Mouse (Mus musculus) kidney, embryonic 14.5 days (tissue): ENCODE data around the gene Slc4a3. TPM values are rescaled to one million over a fixed set of nuclear protein-coding genes. Genes with fewer than 3 reads are reported as not detected.

ENCODE experiments used
- ATAC-seq: fragments of 200-750 bp; cut with Nextera tagmentation; 2 replicates; pipeline ENCODE4 v1.8.0; 2017; ENCODE audit warnings: moderate number of reproducible peaks, mild to moderate bottlenecking, moderate TSS enrichment, moderate library complexity; ENCODE audit not compliant: low FRiP score, low TSS enrichment
- H3K27ac ChIP-seq: fragments of 300-500 bp; sonication (generic); 2 replicates; pipeline ENCODE4 v1.5.1; 2014; ENCODE audit warnings: low read depth, mild to moderate bottlenecking, low read length, moderate library complexity, mixed read lengths
- H3K27me3 ChIP-seq: fragments of 300-500 bp; sonication (generic); 2 replicates; pipeline ENCODE4 v1.6.1; 2014; ENCODE audit warnings: mild to moderate bottlenecking, low read length; ENCODE audit not compliant: control insufficient read depth, insufficient read depth
- H3K36me3 ChIP-seq: fragments of 300-500 bp; sonication (generic); 2 replicates; pipeline ENCODE4 v1.6.1; 2014; ENCODE audit warnings: low read length, mixed read lengths; ENCODE audit not compliant: control insufficient read depth, insufficient read depth
- H3K4me1 ChIP-seq: fragments of 300-500 bp; sonication (generic); 2 replicates; pipeline ENCODE4 v1.6.1; 2014; ENCODE audit warnings: low read length, mixed read lengths; ENCODE audit not compliant: control insufficient read depth, insufficient read depth
- H3K4me2 ChIP-seq: fragments of 300-500 bp; sonication (generic); replicated peaks from 2 replicates; pipeline ENCODE4 v1.6.1; 2014; ENCODE audit warnings: low read depth, mild to moderate bottlenecking, low read length
- H3K4me3 ChIP-seq: fragments of 300-500 bp; sonication (generic); 2 replicates; pipeline ENCODE4 v1.5.1; 2014; ENCODE audit warnings: mild to moderate bottlenecking, low read length
- H3K9ac ChIP-seq: fragments of 300-500 bp; sonication (generic); 2 replicates; pipeline ENCODE4 v1.6.1; 2014; ENCODE audit warnings: low read depth, mild to moderate bottlenecking, low read length, moderate library complexity
- H3K9me3 ChIP-seq: fragments of 300-500 bp; sonication (generic); 2 replicates; pipeline ENCODE4 v1.6.1; 2016; ENCODE audit warnings: low read length; ENCODE audit not compliant: control insufficient read depth
- WGBS: fragments of 180-500 bp; shearing (Covaris S2); extraction: QIAGEN DNeasy Blood & Tissue Kit; methylation state at CpG from one replicate; pipeline ENCODE4 v1.1.7; 2014; 5-methylcytosine and 5-hydroxymethylcytosine counted together
- polyA plus RNA-seq: library from polyadenylated mRNA; unstranded; fragments of >200 nt; fragmentation: Nextera tagmentation; extraction: Ambion mirVana; gene quantifications from 2 replicates; pipeline ENCODE4 v1.2.1, GENCODE M21; 2014

Slc4a3 gene
- polyA plus RNA-seq, 1 experiment from 2014 or later: 18.8 TPM

- Histone ChIP-seq H3K4me3 (no peak overlapping the region), H3K4me1 (peaks cover 6% of the 10 kb centered on the region; the same call in 1 of the 2 replicates), H3K9me3 (no peaks in the 10 kb centered on the region), H3K9ac (no peak overlapping the region), H3K36me3 (no peaks in the 10 kb centered on the region), H3K4me2 (no peak overlapping the region), H3K27me3 (no peaks in the 10 kb centered on the region), H3K27ac (no peak overlapping the region)
- WGBS: 6% methylated on average over 12 of the region's 12 CpGs
- no peak for ATAC-seq
These were observed 55.7 kb downstream of the Slc4a3 start for GRCm38 (mm10) chr1:75601738-75602137.

DNA sequence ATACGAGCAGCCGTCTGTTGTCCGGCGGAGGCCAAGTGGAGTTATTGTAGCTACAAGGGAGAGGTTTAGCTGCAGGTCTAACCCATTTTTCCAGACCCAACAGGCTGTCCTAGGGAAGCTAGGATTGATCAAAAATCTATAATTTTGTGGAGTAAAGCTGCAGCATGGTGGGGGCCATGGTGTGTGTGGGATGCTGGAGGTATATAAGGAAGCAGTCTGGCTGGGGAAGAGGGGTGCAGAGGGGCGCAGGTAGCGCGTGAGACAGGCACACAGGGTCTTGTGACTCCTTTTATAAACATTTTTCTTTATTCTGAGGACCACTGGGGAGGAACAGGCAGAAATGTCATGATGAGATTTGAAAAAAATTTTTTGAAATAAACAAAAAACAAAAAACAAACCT lies 57.5 kb downstream of the Slc4a3 start:
- no peaks in the 10 kb centered on the region for H3K27me3 ChIP-seq
- H3K27ac ChIP-seq: no peak overlapping the region
- H3K9ac ChIP-seq: no peak overlapping the region
- H3K9me3 ChIP-seq: no peaks in the 10 kb centered on the region
- ATAC-seq: no peak
- no peak overlapping the region for H3K4me3 ChIP-seq
- peaks cover 6% of the 10 kb centered on the region; the same call in 1 of the 2 replicates for H3K4me1 ChIP-seq
- H3K36me3 ChIP-seq: no peaks in the 10 kb centered on the region
- 76% methylated on average over 7 of the region's 7 CpGs for WGBS
- H3K4me2 ChIP-seq: no peak overlapping the region

DNA sequence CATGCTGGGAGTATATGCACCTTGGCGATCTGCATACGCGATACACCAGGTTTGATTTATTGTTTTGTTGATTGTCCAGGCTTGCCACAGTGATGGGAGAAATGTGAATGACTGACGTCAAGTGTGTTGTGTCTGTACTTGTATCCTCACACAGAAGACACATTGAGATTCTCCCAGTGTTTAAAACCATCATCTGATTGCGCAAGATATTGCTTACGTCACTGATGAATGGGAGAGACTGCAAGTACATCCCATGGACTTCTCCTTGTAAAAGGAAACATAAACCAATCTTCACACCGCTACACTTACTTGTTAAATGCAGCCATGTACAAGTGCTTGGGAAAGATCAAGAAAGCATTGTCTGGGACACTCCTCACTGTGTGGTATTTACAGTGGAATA lies 62.2 kb downstream of the Slc4a3 start:
- H3K9me3 ChIP-seq: no peaks in the 10 kb centered on the region
- no peak overlapping the region for H3K9ac ChIP-seq
- H3K4me3 ChIP-seq: no peak overlapping the region
- H3K27ac ChIP-seq: no peak overlapping the region
- H3K4me1 ChIP-seq: no peaks in the 10 kb centered on the region
- H3K36me3 ChIP-seq: no peaks in the 10 kb centered on the region
- H3K4me2 ChIP-seq: no peak overlapping the region
- no peaks in the 10 kb centered on the region for H3K27me3 ChIP-seq
- 94% methylated on average over 7 of the region's 7 CpGs for WGBS
- no peak for ATAC-seq

GRCm38 (mm10) chr1:75608625-75609263 lies 62.7 kb downstream of the Slc4a3 start:
- Histone ChIP-seq H3K4me1 (no peaks in the 10 kb centered on the region), H3K27ac (no peak overlapping the region), H3K36me3 (no peaks in the 10 kb centered on the region), H3K9ac (no peak overlapping the region), H3K4me2 (no peak overlapping the region), H3K4me3 (no peak overlapping the region), H3K27me3 (no peaks in the 10 kb centered on the region), H3K9me3 (no peaks in the 10 kb centered on the region)
- 74% methylated on average over 11 of the region's 11 CpGs for WGBS
- no peak for ATAC-seq

DNA sequence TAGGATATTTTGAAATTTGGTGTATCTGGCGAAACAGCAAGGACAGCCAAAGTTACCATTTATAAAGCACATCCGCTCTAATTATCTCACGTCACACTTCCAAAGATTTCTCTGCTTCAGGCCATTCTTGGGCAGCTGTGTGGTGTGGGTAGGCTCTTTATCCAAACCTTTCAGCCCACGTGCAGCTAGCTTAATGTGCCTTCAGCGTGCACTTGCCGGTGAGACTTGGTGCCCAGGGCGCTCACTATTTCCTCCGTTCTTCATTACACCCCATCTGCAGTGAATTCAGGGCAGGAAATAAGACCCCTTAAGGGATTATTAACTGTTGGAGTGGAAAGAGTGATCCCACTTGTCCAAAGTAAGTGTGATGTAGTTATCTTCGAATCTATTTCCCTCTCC lies 63.2 kb downstream of the Slc4a3 start:
- Histone ChIP-seq H3K9me3 (no peaks in the 10 kb centered on the region), H3K9ac (no peak overlapping the region), H3K4me2 (no peak overlapping the region), H3K27me3 (no peaks in the 10 kb centered on the region), H3K36me3 (no peaks in the 10 kb centered on the region), H3K4me1 (no peaks in the 10 kb centered on the region), H3K27ac (no peak overlapping the region), H3K4me3 (no peak overlapping the region)
- no peak for ATAC-seq
- WGBS: 81% methylated on average over 9 of the region's 9 CpGs

DNA sequence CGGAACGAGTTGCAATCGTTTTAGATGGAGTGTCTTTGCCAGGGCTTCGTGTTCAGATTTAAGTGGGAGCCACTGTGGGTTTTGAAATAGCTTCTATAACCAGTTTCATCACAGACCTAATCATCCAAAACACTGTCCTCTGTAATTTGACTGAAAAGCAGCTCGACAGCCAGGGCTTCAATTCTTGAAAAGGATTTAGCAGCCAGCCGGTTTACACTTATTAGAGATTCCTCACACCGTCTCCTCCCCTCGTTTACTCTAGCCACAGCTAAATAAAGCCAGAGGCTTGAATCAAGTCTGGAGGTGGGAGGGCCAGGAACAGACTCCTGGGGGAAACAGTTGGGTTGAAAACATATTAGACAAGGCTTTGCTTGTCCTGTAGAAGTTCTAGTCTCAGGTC lies 64.5 kb downstream of the Slc4a3 start:
- 51% methylated on average over 8 of the region's 8 CpGs for WGBS
- no peak overlapping the region for H3K27ac ChIP-seq
- H3K36me3 ChIP-seq: no peaks in the 10 kb centered on the region

More for the DNA sequence above, 64.5 kb downstream of the Slc4a3 start:
- no peak overlapping the region for H3K4me3 ChIP-seq
- no peaks in the 10 kb centered on the region for H3K4me1 ChIP-seq
- no peak for ATAC-seq
- no peak overlapping the region for H3K4me2 ChIP-seq
- H3K27me3 ChIP-seq: no peaks in the 10 kb centered on the region
- no peak overlapping the region for H3K9ac ChIP-seq
- H3K9me3 ChIP-seq: no peaks in the 10 kb centered on the region

Other genes starting within 250 kb of the Slc4a3 start
- gene Dnpep, start 228.3 kb upstream of the Slc4a3 start, polyA plus RNA-seq: 146 and 150 TPM in 2 replicates
- gene Des, start 185.9 kb upstream of the Slc4a3 start, polyA plus RNA-seq: 41.5 and 51.6 TPM in 2 replicates
- 39.6 and 43.5 TPM in 2 replicates for gene Speg, start 171.0 kb upstream of the Slc4a3 start, polyA plus RNA-seq
- gene Gmppa, start 110.3 kb upstream of the Slc4a3 start, polyA plus RNA-seq: 65.2 and 67.6 TPM in 2 replicates
- 0.32 and 0.41 TPM in 2 replicates for gene Asic4, start 95.8 kb upstream of the Slc4a3 start, polyA plus RNA-seq
- 37.1 and 41.4 TPM in 2 replicates for gene Chpf, start 67.0 kb upstream of the Slc4a3 start, polyA plus RNA-seq
- gene Tmem198, start 66.7 kb upstream of the Slc4a3 start, polyA plus RNA-seq: 0.62 and 1.1 TPM in 2 replicates
- 79.8 and 83.2 TPM in 2 replicates for gene Obsl1, start 39.8 kb upstream of the Slc4a3 start, polyA plus RNA-seq
- 2.7 and 3.0 TPM in 2 replicates for gene Inha, start 39.2 kb upstream of the Slc4a3 start, polyA plus RNA-seq
- 15.3 and 22.0 TPM in 2 replicates for gene Stk11ip, start 24.7 kb upstream of the Slc4a3 start, polyA plus RNA-seq